Mouse (Mus musculus) hindlimb bud, embryonic 11.5 days (tissue): ENCODE measurements around the gene Prl8a9.

Experiments
- DNase-seq: peaks from one replicate; pipeline ENCODE4 v3.0.0-alpha.2; 2012; ENCODE audit warnings: low read depth, low spot score; ENCODE audit errors: extremely low spot score

Gene Prl8a9

GRCm38 (mm10) chr13:27564506-27564905, at the start of gene Prl8a9:
Prl8a9 (minus strand) TSS chr13:27564606.
- DNase-seq: no peak

- DNase-seq: no peak
These were observed 46.1 kb upstream of the Prl8a9 start, which contains the start of gene Prl7b1 for GRCm38 (mm10) chr13:27610482-27610881. Prl7b1 (minus strand) TSS chr13:27610582.

GRCm38 (mm10) chr13:27582071-27582470, 17.7 kb upstream of the Prl8a9 start, which contains the start of gene Prl8a1:
Prl8a1 (minus strand) TSS chr13:27582171.
- DNase-seq: no peak

GRCm38 (mm10) chr13:27553336-27553735, 11.1 kb downstream of the Prl8a9 start:
- no peak for DNase-seq

GRCm38 (mm10) chr13:27523156-27523555, 41.2 kb downstream of the Prl8a9 start:
- no peak for DNase-seq

- no peak for DNase-seq
These were observed 51.3 kb downstream of the Prl8a9 start, which contains the start of gene Prl8a8 for GRCm38 (mm10) chr13:27513117-27513516. Prl8a8 (minus strand) TSS chr13:27513217.
